Mouse (Mus musculus) kidney, adult 9 months (tissue): ENCODE data around the gene Suds3.

Experiments
- DNase-seq: peaks from one replicate; pipeline ENCODE4 v3.0.0; 2022

The Suds3 gene

DNA sequence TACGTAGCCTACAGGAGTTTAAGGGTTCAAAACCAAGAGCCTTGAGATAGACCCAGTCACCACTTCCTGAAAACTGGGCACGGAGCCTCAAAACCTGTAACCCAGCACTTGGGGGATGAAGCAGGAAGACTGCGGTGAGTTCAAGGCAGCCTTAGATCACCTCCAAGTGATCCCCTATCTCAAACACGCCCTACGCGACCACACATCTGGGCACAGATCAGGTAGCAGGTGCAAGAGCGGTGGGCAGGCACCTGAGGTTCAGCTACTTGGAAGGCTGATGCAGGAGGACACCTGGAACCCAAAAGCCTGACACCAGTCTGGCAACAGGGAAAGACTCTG is 4.2 kb downstream of the Suds3 start:
- DNase-seq, result no peak

DNA sequence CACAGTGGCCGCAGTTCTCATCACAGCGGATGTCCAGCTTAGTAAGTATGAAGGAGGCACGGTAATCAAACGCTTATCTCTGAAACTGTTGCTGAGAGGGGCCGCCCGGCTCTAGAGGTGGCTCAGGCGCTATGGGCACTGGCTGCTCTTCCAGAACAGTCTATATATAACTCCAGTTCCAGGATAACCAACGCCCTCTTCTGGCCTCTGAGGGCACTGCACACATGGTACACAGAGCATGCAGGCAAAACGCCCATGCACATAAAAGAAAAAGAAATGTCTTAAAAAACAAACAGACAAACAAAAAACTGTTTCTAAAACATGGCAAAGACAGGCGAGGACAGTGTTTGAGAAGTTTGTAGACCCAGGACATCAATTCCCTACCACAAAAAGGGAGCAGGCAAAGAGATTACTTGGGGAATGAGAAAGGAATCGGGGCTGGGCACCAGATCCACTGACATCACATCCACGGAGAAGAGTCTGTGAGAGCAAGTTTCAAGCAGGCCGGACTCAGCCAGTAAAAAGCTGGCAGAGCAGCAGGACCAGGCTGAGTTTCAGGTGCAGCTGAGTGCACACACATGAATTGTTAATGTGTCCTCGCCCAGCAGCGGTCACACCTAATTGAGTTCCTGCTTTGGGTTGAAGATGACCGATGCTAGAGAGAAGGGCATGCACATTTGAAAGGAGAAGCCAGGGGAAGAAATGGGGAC is 4.7 kb downstream of the Suds3 start:
- peak; percentile 58 for DNase-seq

DNA sequence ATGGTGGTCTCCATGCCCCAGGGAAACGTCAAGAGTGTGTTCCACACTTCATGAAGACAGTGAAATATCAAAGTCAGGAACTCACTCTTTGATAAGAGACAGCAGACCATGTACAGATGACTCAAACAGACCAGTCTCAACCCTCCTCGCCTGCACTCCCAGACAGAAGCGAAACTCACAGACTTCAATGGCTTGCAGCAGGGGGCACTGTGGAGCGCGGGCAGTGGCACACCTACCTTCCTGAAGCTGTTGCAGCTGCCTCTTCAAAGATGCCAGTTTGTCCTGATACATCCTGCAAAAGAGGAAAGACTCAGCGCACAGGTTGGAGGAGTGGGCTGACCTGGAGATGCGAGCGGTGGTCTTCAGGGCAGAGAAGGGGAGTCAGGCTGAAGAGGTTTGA is 6.4 kb downstream of the Suds3 start:
- DNase-seq, result no peak

DNA sequence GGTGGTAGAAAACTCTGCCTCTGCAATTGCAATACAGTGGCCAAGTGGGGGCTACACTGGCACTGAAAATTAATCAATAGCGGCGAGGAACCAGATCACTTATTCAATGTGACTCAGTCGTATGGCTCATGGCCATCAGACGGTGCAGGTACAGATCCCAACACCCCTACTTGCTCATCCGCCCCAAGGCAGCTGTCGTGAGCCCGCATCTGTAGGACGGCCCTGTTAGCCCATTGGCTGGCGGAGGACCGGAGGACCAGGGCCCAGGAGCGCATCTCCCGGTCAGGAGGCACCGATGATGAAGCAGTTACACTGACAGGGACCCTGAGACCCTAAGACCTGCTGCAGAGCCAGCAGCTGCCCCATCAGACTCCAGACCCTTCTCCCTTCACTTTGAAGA is 7.2 kb downstream of the Suds3 start:
- no peak for DNase-seq

DNA sequence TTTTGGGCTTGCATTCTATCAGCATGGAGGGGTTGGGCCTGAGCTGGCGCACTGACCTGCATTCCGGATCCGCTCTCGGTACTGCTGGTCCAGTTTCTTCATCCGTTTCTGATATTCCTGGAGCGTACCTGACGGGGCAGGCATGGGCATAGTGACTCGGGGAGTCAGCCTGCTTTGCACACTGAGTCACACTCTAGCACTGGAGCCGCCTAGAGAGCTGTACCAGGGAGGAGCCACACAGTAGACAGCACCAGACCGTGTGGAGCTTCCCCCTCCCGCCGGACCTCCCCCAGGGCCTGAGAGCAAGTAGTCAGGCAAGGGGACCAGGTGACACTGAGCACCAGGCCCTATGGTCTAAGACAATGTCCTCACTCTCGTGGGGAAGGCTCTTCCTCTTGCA is 7.6 kb downstream of the Suds3 start:
- DNase-seq, result no peak

DNA sequence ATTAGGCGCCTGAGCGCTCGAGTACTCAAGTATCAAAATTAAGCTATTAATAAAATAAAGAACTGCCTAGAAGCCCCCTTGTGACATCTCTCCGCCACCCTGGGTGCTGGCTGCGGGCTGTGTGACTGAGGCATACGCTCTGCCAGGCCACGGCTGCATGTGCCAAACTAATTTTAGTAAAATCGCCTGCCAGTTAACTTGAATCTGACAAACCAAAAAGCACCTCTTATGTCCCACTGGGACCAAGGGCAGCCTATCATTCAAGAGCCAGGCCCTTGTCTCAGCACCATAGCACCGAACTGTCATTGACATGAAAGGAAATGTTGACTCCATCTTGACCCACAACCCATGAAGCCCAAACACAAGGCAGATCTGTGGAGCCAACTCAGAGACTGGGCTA is 10.2 kb downstream of the Suds3 start:
- DNase-seq, result no peak

DNA sequence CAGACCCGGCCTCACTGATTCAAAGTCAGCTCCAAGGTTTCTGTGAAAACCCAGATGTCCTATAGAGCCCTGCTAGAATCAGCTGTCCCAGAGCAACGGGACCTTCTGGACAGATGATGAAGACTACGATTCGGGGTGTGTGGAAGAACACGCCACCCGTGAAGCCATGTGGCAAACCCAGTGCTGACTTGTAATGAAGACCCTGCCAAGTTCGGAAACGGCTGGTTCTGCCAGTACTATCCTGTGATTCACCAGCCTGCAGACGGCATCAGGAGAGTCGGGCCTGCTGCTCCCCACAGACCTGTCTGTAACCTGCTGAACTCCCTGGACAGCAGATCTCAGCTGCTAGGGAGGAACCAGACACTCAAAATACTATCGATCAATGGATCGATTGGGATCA is 11.6 kb downstream of the Suds3 start:
- no peak for DNase-seq

DNA sequence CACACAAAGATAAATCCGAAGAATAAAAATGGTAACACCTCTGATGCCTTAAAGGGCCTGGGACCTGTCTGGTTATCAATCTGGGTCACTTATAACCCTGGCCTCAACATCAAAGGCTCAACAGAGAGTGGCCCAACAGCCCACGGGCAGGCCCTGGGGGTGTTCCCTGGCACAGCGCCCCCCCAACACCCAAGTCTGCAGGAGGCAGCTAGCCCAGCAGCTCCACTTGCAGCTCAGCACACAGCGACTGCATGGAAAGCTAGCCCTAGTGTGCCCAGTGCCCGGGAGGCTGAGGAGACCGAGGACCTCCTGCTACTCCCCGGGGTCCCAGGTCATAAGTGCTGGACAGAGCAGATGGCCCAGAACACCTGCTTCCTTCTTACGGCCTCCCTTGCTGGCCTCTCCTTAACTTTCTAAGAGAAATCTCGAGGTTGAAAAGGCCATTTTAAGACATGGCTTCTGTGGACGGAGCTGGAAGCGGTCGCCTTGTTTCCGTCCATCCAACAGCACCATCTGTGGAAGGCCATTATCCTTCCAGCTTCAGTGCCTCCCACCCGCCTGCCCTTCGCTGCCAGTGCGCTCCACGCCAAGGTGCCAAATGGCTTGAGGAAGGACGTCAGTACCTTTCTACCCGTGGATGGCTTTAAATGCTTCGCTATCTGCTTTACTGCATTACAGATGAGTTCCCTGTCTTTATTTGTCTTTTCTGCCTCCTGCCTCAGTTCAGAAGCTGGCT is 12.6 kb downstream of the Suds3 start:
- no peak for DNase-seq

DNA sequence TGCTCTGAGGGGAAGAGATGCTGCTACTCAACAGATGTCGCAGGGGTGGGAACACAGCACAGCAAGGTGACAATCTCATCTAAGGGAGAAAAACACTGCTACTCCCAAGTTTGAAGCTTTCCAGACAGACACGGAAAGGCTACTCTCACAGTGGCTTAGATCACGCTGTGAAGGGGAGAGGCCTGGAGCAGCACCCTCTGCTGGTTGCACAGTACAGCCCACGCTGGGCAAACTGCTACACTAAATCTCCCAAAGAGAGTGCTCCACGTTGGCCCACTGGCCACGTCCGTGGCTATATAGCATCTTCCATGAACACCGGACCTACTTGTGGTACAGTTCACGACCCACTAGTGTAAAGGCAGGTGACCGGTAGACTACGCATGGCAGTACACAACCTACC is 16.2 kb downstream of the Suds3 start:
- DNase-seq, result no peak

DNA sequence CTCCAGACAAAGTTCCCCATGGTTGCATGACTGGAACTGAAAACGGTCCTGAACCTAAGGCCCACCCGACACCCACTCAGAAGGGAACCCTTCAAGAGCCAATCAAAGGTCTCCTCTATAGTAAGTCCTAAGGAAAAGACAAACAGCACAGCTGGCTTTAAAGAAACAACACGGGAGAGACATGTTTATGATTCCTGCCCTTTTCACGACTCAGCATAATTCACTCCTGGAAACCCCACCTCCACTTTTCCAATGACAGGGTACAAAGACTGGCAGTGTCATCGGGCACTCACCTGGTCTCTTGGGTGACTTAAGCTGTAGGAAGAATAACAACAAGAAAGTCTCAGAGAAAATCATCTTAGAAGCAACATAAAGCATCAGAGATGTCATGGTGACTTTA is 16.9 kb downstream of the Suds3 start:
- DNase-seq, result no peak

DNA sequence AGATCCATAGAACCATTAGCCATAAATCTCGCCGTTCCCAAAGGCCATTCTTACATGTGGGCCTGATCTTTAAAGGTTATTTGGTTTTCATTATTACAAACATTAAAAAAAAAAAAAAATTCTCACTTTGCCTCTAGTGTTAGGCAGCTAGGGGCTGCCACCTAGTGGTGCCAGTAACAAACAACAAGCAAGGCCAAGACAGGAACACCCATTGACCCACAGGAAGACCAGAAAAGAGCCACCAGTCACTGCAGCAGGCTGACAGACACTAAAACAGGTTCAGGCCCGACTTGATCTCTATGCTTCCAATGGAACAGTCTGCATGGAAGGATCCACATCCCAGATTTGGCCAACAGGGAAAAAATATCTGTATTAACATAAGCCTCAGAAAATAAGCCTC is 19.2 kb downstream of the Suds3 start:
- DNase-seq, result peak; percentile 66

DNA sequence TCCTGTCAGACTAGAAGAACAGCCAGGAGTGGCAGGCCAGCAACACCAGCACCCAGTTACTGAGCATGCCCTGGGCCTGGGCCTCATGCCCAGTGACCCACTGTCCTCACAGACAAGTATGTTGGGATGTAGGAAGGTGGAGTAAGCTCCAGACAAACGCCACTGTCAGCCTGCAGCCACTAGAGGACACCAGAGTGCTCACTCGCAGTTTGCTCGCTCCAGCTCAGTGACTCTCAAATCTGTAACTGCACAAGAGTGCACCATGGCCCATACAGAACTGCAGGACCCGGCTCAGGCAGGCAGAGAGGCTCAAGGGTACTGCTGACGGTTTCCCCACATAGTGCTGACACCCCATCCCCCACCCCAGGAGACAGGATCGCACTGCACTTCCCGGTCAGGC is 21.5 kb downstream of the Suds3 start:
- DNase-seq, result peak; percentile 68

DNA sequence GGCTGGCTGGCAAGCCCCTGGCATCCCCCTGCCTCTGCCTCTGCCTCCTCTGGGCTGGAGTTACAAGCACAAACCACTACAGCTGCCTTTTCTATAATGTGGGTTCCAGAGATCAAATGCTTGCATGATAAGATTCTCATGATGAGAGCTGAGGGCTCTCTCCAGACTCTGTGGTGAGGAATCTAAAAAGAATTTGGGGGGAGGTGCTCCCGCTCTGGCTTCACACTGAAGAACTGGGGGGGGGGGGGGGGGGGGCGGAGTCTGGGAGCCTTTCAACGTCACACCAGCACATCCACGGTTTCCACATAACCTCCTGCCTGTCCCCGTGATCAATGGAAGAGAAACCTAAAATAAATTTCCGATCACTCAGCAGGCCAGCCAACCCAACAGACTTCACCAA is 26.1 kb downstream of the Suds3 start:
- DNase-seq, result no peak

DNA sequence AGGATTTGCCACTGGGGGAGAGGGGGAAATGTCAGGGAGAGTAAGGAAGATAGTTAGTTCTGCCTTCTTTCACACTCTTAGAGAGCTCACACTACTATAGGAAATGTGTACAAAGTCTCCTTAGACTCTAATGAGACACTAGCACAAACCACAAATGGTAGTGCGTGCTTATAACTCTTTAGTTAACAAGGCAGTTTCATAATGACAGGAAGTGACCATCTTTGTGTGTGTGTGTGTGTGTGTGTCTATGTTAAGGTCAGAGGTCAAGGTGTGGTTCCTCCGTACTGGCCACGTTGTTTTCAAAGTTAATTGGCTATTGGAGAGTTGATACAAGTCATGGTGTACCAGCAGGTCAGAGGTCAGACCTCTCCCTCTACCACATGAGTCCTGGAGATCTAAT is 26.8 kb downstream of the Suds3 start:
- no peak for DNase-seq

DNA sequence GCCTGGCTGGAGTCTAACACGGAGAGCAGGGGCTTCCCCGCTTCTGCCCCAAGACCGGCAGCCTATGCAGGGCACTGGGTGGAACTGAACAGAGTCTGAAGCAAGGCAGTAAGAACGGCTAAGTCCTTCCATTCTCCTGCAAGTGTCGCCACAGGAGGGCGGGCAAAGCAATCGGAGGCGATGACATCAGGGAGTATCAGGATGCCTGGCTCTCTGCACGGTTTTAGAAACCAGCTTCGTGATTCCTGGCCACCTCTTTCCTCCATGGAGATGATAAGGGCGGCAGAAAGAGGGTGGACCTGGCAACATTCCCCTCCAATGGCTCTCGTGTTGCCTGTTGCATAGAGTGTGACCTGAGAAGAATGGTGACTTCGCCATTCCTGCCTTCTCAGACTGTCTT is 28.2 kb downstream of the Suds3 start:
- no peak for DNase-seq

DNA sequence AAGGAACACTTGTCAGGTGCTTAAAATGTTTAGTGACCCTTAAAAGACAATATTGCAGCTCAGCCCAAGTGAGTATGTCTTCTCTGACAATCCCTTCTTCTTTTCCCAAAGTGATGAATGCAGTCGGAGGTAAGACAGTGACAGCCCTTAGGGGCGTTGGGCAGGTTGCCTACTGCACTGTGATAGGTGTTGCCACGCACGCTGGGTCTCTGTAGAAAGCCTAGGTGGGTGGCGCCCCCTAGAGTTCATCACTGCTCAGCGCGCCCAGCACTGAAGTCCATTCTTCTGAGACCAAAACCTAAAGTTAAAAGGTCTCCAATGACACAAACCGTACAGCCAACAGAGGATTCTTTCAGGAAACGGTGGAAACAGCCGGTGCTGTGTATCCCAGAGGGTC is 46.4 kb downstream of the Suds3 start:
- no peak for DNase-seq

DNA sequence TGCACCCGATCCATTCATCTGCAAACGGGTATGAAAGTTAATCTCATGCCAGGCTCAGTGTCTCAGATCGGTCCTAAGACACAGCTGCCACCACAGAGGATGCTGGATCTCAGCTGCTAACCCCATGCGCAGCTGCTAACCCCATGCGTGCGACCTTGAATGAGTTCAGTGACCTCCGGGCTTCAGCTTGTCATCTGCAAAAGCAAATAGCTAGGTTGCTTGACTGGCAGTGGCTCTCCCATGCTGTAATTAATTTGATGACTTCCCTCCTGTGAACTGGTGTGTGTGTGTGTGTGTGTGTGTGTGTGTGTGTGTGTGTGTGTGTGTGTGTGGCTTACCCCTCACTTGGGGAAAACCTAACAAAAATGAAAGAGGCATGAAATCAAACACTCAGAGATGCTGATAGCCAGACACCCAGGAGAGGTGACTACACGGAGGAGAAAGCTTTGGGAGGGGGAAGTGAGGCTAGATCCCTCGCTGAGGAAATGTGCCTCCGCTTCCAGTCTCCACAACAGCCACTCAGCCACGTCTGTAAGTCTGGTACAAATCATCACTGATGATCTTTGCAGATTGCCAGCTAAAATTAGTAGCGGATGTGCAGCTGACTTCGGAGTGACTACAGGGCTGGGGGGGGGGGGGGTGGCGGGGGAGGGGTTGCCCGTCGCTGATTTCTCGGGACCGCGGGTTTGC is 47.0 kb downstream of the Suds3 start:
- no peak for DNase-seq

DNA sequence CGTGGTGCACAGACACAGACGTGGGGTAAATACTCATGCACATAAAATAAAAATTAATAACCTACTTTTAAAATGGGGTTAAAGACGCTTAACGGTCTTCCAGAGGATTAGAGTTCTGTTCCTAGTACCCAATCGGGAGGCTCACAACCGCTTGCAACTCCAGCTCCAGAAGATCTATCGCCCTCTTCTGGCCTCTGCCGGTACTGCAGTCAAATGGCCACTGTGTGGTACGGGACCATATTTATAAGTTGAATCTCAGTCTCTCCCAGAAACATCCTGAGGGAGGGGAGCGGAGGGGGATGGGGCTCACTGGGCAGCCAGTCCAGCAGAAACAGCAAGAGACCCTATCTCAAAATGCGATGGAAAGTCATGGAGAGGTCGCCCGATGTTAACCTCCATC is 47.7 kb downstream of the Suds3 start:
- DNase-seq, result no peak

DNA sequence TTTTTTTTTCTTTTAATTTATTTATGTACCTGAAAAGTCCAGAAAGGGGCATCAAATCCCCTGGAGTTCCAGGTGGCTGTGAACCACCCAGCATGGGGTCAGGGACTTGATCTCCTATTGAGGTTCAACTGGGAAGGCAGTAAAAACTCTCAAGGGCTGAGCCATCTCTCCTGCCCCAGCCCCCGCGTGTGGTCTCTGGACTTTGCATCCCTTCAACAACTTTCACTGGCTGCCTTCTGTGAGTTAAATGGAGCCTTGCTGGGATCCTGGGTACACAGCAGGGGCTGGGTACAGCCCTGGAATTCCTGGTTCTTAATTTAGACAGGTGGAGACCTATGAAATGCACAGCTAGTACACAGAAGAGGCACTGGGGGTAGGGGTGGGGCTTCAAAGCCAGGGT is 54.7 kb downstream of the Suds3 start:
- no peak for DNase-seq

DNA sequence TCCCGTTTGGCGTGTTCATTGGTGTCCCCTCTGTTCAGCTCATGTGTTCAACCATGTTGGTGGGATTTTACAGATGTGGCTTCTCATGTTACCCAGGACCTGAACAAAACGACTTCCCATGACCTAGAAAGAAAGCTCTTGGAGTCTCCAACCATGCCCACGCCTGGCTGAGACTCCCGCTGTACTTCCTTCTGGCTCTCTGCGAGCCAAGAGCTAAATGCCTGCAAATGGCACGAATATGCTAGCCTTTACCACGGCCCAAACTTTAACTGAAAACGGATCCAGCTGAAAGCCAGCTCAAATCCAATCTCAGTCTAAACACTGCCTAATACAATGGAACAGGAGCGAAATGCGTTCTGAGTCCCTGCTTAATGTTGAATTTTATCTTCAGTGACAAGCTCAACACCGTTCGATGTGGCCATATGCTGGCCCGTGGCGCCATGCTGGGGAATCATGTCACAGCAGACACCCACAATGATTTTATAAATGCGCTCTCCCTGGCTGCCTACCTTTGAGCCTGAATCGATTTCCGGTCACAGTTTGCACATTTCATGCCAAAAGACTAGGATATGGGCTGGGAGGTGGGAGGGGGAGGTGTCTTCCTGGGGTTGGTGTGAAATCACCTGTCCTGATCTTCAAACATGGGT is 55.3 kb downstream of the Suds3 start:
- no peak for DNase-seq

DNA sequence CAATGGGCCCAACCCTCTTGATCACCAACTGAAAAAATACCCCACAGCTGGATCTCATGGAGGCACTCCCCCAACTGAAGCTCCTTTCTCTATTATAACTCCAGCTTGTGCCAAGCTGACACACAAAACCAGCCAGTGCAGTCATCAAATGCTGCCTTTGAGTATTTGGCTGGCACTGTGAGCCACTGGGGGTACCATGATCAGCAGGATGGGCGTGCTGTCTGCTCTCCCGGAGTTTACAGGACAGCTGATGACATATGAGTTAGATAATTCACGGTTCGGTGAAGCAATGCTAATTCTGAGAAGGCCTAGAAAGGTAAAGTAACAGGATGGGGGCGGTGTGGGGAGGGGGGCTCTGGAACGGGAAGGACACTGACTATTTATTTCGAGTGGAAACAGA is 66.0 kb downstream of the Suds3 start:
- DNase-seq, result no peak

DNA sequence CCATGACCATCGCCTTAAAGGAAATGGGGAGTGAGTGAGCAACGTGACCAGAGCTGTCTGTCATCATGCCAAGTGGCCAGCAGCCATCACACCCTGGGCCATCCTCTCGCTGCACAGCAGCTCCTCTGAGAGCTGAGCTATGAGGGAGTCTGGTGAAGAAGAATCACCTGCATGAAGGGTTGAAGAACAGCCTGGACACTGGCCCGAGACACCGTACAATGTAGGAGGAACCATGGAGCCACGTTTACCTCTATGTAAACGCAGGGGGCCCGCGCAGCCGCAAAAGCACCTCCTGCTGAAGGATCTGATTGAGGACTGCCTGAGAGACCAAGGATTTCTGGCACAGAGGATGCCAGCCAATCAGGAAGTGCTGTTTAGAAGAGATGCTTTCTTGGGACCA is 70.8 kb downstream of the Suds3 start:
- no peak for DNase-seq

DNA sequence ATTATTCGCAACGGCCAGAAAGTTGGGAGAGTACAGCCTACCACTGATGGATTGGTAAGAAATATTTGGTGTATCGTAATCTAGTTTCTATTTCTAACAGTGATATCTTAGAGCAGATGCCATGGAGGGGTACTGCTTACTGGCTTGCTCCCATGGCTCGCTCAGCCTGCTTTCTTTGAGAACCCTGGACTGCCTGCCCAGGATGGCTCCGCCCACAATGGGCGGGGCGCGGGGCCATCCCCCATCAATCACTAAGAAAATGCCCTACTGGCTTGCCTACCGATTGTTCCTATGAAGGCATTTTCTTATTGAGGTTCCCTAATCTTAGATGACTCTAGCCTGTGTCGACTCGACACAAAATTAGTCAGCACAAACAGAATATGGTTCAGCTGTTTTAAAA is 73.3 kb downstream of the Suds3 start:
- DNase-seq, result no peak
